Mouse (Mus musculus) MEL (cell line): ENCODE data around the gene Ubox5.

Experiments used
- CTCF ChIP-seq, 3 experiments: IDR thresholded peaks in 2 of 3; conservative IDR thresholded peaks in 1 of 3; 2 replicates each; pipeline ENCODE4 v1.5.1; 2011 to 2012; ENCODE audit warnings: low read length in 3 of 3, low read depth in 2 of 3, mild to moderate bottlenecking in 2 of 3, improper control_type of control experiment in 1 of 3, inconsistent platforms in 1 of 3, mixed read lengths in 1 of 3, moderate library complexity in 1 of 3; ENCODE audit not compliant: control insufficient read depth in 1 of 3, insufficient read depth in 1 of 3, poor library complexity in 1 of 3, severe bottlenecking in 1 of 3
- ELF1 ChIP-seq: IDR thresholded peaks from 2 replicates; pipeline ENCODE4 v1.6.1; 2014; ENCODE audit warnings: low read depth, mild to moderate bottlenecking, inconsistent platforms, low read length, improper control_type of control experiment, moderate library complexity
- EP300 ChIP-seq, 2 experiments: IDR thresholded peaks; 2 replicates each; pipeline ENCODE4 v1.6.1; 2011; ENCODE audit warnings: improper control_type of control experiment in 2 of 2, low read length in 2 of 2, low read depth in 1 of 2, mild to moderate bottlenecking in 1 of 2
- HCFC1 ChIP-seq: IDR thresholded peaks from 2 replicates; pipeline ENCODE4 v1.6.1; 2012; ENCODE audit warnings: low read depth, mild to moderate bottlenecking, inconsistent platforms, low read length, improper control_type of control experiment, moderate library complexity
- MEF2A ChIP-seq: IDR thresholded peaks from 2 replicates; pipeline ENCODE4 v1.6.1; 2014; ENCODE audit warnings: low read depth, mild to moderate bottlenecking, inconsistent platforms, low read length, improper control_type of control experiment; ENCODE audit not compliant: poor library complexity, insufficient replicate concordance, severe bottlenecking; ENCODE audit errors: extremely low read depth
- MXI1 ChIP-seq: IDR thresholded peaks from 2 replicates; pipeline ENCODE4 v1.6.1; 2011; ENCODE audit warnings: mild to moderate bottlenecking, low read depth, low read length, improper control_type of control experiment
- POLR2AphosphoS5 ChIP-seq: IDR thresholded peaks from 2 replicates; pipeline ENCODE4 v1.6.1; 2012; ENCODE audit warnings: low read depth, borderline replicate concordance, mild to moderate bottlenecking, inconsistent platforms, low read length, moderate library complexity, mixed read lengths
- TAL1 ChIP-seq: IDR thresholded peaks from 2 replicates; pipeline ENCODE4 v1.6.1; 2012; ENCODE audit warnings: mild to moderate bottlenecking, inconsistent platforms, low read length, moderate library complexity, mixed read lengths
- TCF12 ChIP-seq: IDR thresholded peaks from 2 replicates; pipeline ENCODE4 v1.6.1; 2014; ENCODE audit warnings: low read depth, mild to moderate bottlenecking, inconsistent platforms, low read length, improper control_type of control experiment, moderate library complexity
- ZC3H11A ChIP-seq: IDR thresholded peaks from 2 replicates; pipeline ENCODE4 v1.6.1; 2012; ENCODE audit warnings: low read depth, mild to moderate bottlenecking, inconsistent platforms, low read length, improper control_type of control experiment

DNA sequence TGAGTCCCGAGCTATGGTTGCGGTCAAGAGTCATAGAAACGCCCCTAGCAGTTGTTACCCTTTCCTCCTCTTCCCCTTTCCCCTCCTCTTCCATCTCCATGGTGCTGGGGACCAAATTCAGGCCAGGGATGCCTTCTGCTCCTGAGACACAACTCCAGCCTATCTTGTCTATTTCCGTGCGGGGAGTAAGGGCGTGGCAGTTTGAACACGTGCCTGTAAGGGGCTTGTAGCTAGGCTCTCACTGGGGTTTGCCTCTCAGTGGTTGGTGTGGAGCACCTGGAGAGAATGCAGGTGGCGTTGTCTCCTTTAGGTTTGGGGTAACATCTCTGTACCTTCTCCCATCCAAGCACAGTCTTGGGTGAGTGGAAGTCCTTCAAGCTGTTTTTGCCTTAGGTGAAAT is 50.0 kb downstream of the Ubox5 start:
- no peak for TF ChIP-seq ELF1
- no peak for TF ChIP-seq CTCF (IDR thresholded peaks at IDR 0.05 in 2 of 3, conservative IDR thresholded peaks at IDR 0.05 in 1 of 3; ENCODE audit: control insufficient read depth in 1 of 3, insufficient read depth in 1 of 3, low read depth in 2 of 3, low read length in 3 of 3, poor library complexity in 1 of 3, severe bottlenecking in 1 of 3)
- TF ChIP-seq TCF12, result no peak
- no peak for TF ChIP-seq MEF2A
- peak; percentile 71 for TF ChIP-seq MXI1
- TF ChIP-seq EP300 (IDR thresholded peaks at IDR 0.05; ENCODE audit: low read depth in 1 of 2, low read length in 2 of 2), result no peak
- TF ChIP-seq TAL1, result no peak
- no peak for TF ChIP-seq ZC3H11A
- TF ChIP-seq HCFC1, result no peak
- no peak for TF ChIP-seq POLR2AphosphoS5
